Mouse (Mus musculus): Measurements from ENCODE around the gene Trpv2.
"Not testable (repeated sequence)": the region's sequence is repeated elsewhere in the genome, so short reads cannot be mapped to it uniquely, and the experiment has no call there.

Trpv2 gene

GRCm38 (mm10) chr11:62649803-62650202 lies 75.5 kb downstream of the Trpv2 start:
- not testable (repeated sequence) for DNase-seq

Measured in thymus, adult 18-20 months (tissue).